Mouse (Mus musculus) embryonic fibroblast, embryonic 13.5 days (primary cell): ENCODE data around the gene Nt5c1a. TPM values are rescaled to one million over a fixed set of nuclear protein-coding genes. Genes with fewer than 3 reads are reported as not detected.

Experiments used
- H3K27ac ChIP-seq: 2 replicates; pipeline ENCODE4 v1.5.1; 2012; ENCODE audit warnings: low read length, control low read depth, inconsistent platforms; ENCODE audit not compliant: insufficient read depth
- H3K4me1 ChIP-seq: 2 replicates; pipeline ENCODE4 v1.6.1; 2011; ENCODE audit warnings: low read length; ENCODE audit not compliant: control insufficient read depth, insufficient read depth
- H3K4me3 ChIP-seq: 2 replicates; pipeline ENCODE4 v1.5.1; 2011; ENCODE audit warnings: mild to moderate bottlenecking, control low read depth, low read length; ENCODE audit not compliant: insufficient read depth
- CTCF ChIP-seq: IDR thresholded peaks from 2 replicates; pipeline ENCODE4 v1.5.1; 2011; ENCODE audit warnings: mild to moderate bottlenecking, control low read depth, low read length, moderate library complexity, borderline replicate concordance; ENCODE audit not compliant: insufficient read depth
- POLR2A ChIP-seq: IDR thresholded peaks from 2 replicates; pipeline ENCODE4 v1.6.1; 2011; ENCODE audit warnings: low read depth, mild to moderate bottlenecking, control low read depth, low read length, moderate library complexity
- polyA plus RNA-seq: library from polyadenylated mRNA; stranded (reverse); fragments of >200 nt; gene quantifications from 2 replicates; pipeline ENCODE4 v1.2.4, GENCODE M21; 2011; ENCODE audit warnings: low read depth; ENCODE audit not compliant: missing spikeins, insufficient read length

Nt5c1a gene
- polyA plus RNA-seq, 1 experiment = not detected

DNA sequence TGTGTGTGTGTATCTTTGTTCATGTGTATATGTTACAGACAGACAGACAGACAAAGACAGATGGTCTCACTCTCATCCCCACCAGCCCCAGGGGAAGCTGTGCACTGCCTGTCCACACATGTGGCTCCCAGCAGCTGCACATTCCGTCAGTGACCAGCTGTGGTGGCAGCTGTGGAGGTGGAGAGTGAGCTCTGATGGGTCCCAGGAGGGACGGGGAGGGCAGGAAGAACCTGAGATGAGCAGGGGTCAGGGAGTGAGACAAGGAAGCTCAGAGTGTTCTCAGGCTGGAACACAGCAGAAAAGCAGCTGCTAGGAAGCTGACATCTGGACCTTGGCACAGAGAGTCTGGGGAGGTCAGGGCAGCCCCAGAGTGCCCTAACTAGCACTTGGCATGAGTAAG, 27.0 kb downstream of the Nt5c1a start:
- no peak for TF ChIP-seq CTCF
- TF ChIP-seq POLR2A = no peak
- H3K27ac ChIP-seq = no peak overlapping the region
- peaks cover 2% of the 10 kb centered on the region; the same call in 1 of the 2 replicates for H3K4me1 ChIP-seq
- no peak overlapping the region for H3K4me3 ChIP-seq

DNA sequence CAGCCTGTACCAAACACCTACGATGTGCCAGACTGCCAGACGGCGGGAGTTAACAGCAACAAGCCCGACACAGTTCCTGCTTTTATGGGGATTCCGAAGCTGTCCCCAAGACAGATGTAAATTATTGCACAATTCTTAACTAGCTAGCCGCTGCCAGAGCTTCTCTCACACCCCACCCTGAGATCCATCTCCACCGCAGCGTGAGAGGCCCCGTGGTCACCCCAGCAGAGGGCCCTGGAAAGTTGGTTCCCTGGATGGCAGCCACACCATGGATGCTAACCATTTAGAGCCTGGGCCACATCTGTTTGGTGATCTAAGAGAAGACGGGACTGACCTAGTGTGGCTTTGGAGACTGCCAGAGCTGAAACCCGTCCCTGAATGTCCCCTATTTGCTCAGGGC, 27.9 kb downstream of the Nt5c1a start:
- Histone ChIP-seq H3K4me3 (no peak overlapping the region), H3K27ac (no peak overlapping the region), H3K4me1 (peaks cover 2% of the 10 kb centered on the region; the same call in 1 of the 2 replicates)
- TF ChIP-seq CTCF = no peak
- no peak for TF ChIP-seq POLR2A

DNA sequence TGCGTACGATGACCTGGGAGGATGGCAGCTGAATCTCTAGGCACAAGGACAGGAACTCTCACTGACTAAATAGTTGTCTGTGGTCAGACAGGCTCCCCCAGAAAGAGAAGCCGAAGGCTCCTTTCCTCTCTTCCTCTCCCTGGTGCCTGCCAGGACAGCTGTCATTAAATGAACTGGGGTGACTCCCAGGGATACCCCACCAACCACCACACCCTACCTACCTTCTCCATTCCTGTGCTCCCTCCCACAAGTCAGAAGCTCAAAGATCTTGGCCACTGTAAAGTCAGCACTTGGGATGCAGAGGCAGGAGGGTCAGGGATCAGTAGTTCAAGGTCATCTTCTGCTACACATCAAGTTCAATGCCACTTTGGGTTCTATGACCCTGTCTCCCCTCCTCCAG, 31.5 kb downstream of the Nt5c1a start:
- H3K4me1 ChIP-seq = no peaks in the 10 kb centered on the region
- H3K27ac ChIP-seq = no peak overlapping the region
- no peak overlapping the region for H3K4me3 ChIP-seq
- TF ChIP-seq POLR2A = no peak
- no peak for TF ChIP-seq CTCF

DNA sequence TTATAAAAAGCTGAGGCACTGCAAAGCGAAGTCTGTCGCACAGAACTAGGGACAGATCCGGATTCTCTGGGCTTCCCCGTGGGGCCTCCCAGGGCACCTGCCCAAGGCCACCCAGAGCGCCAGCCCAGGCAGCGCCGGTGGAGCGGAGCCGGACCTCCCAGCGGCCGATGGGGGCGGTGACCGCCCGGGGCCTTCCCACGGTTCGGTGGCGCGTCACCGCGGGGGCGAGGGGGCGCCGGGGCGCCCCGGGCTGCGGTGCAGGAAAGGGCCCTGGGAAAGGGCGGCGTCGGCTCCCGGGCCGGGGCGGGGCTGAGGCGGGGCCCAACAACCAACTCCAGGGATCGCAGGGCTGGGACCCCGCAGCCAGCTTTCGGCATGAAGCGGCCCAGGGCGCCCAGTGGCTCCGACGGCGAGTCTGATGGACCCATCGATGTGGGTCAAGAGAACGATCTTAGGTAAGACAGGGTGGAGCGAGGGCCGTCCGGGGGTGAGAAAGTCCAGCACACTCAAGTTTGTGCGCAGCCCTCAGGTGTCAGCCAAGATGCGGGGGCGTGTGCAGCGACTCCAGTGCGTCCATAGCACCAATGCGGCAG, 32.3 kb downstream of the Nt5c1a start, which contains the start of gene Heyl:
Heyl (plus strand) TSS at position 65 of the 593 bp plus-strand sequence.
- TF ChIP-seq POLR2A (no peak), CTCF (no peak)
- Histone ChIP-seq H3K27ac (no peak within 1 kb of the TSS), H3K4me1 (no peaks in the 10 kb centered on the region), H3K4me3 (peak within 1 kb of the TSS; percentile 31; the same call in 1 of the 2 replicates)

DNA sequence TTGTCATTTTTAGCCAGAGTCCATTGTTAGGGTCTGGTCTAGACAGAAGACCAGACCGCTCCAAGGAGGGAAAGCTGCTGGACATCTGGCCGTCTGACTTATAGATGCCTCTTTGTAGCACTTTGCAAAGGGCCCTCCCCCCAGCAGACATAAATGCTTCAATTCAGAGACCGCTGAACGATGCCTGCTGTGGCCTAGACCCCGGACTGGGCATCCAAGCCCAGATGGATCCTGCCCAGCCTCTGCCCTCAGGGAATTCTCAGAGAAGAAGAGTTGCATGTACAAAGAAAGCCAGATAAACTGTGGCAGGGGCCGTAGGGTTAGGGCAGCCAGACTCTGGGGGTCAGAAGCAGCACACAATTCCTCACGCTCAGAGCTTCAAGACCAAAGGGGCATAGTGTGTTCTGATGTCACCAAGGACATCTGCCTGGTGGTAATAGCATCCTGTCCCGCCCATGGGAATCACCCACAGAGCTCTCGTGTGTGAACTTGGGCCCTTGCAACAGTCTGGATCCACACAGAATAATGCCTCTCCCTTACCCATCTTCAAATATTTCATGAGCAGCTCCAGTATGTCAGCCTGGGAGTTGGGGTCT, 34.6 kb downstream of the Nt5c1a start:
- Histone ChIP-seq H3K4me3 (no peak overlapping the region), H3K27ac (no peak overlapping the region)
- TF ChIP-seq POLR2A (no peak), CTCF (no peak)

DNA sequence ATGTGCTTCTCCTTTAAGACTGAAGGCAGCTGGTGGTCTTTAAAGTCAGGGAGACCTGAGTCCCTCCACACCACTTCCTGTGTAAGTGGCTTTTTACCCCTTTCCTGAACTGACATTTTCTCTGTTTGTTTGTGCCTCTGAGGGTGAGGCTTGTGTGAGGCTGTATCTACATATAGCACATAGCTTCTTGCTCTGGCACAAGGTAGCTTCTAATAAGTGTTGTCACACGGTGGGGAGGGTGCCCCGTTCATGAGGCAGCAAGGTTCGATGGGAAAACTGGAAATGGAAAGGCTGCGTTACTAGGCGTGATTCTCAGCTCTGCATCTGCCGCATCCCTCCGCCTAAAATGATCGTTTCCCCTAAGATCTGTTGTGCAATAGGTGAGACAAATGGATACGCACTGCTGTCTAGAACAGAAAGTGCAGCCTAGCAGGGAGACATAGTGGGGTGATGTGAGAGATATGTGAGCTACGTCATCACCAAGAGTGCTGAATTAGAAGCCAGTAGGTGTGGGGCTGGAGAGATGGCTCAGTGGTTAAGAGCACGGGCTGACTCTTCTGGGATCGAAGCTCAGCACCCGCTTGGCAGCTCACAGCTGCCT, 35.2 kb downstream of the Nt5c1a start:
- Histone ChIP-seq H3K27ac (no peak overlapping the region), H3K4me1 (no peaks in the 10 kb centered on the region), H3K4me3 (no peak overlapping the region)
- TF ChIP-seq POLR2A = no peak
- TF ChIP-seq CTCF = no peak

More for the DNA sequence above, 34.6 kb downstream of the Nt5c1a start:
- H3K4me1 ChIP-seq = no peaks in the 10 kb centered on the region

DNA sequence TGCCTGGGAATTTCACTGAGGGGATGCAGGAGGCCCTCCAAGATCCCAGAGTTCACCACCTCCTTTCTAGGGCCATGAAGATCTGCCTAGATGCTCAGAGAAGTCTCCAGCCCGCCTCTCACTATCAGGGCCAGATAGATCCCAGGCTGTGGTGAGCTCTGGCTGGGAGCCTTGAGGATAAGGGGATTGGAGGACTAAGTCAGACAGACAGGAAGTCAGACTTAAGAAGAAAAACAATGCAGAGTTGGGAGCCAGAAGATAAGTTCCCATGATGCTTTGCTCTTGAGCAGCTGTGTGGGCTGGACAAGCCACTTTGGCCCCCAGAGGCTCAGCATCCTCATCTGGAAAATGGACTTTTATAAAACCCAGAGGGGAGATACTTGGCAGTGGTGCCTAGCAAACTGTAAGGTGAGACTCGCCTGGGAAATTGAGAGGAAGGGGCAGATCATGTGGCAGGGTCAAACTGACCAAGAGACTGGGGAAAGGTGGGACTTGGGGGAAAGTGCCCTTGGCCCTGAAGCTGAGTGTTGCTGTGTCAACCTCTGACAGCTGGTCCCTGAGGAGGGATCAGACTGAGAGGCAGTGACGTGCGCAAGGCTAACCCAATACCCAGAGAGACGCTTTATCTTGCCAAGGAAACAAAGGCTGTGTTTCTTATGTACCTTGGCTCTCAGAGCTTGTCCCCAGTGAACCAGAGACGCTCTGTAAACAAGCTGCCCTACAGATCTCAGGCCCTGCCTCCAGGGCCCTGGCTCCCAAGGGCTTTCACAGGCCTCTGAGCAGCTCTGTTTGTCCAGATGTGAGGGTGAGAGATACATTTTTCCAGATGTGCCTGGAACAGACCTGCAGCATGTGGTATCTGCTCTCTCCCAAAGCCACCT, 36.3 kb downstream of the Nt5c1a start:
- no peak overlapping the region for H3K4me3 ChIP-seq
- TF ChIP-seq CTCF (no peak), POLR2A (no peak)
- H3K27ac ChIP-seq = no peak overlapping the region
- no peaks in the 10 kb centered on the region for H3K4me1 ChIP-seq

DNA sequence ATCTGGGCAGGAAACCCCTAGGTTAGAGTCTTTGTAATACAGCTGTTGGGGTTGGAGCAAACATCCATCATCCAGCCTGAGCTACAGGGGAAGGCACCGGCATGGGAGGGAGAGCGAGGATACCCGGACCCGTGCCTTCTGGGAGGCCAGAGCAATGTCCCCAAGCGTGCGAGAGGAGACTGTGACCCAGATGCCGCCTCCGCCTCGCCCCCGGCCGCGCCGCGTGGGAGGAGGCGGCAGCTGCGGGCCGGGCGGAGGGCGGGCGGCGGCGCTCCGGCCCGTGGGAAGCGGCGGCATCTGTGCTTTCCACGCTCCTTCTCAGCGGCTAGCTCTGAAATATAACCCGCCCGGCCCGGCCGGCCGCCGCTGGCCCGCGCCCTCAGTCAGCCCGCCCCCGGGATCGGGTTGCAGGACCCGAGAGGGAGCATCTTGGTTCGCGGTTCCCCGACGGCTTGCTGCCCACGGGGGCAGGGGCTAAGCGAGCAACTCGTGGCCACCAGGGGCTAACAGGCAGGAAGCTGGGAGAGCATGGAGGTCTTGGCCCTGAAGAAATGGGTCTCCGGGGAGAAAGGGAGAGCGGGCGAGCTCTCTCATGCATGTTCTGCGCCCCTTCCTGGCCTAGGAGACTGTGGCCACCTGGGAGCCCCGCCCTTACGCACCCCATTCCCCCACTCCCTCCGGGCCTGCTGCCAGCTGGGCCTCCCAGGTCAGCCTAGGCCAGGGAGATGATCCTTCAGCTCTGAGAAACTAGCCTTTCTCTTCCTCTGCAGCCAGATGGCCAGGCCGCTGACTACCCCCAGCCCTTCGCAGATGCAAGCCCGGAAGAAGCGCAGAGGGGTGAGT, 38.3 kb downstream of the Nt5c1a start:
- no peak overlapping the region for H3K4me3 ChIP-seq
- H3K27ac ChIP-seq = no peak overlapping the region
- H3K4me1 ChIP-seq = no peaks in the 10 kb centered on the region
- TF ChIP-seq CTCF = no peak
- no peak for TF ChIP-seq POLR2A

DNA sequence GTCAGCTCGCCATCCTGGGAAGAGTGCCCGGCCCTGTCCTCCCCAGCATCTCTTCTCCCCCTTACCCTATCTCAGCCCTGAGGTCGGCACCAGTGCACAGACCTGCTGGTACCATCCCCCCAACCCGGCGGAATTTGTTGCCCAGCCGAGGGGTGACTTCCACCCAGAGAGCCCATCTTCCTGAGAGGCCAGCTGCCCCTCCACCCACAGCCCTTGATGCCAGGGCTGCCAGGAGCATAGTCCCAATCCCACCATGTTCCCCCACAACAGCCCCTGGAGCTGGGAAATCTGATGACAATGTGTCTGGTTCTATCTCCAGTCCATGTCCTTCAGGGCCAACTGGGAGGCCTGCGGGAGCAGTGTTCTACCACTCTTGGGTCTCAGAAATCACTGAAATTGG, 44.9 kb downstream of the Nt5c1a start:
- no peaks in the 10 kb centered on the region for H3K4me1 ChIP-seq
- no peak overlapping the region for H3K4me3 ChIP-seq
- no peak for TF ChIP-seq CTCF
- H3K27ac ChIP-seq = no peak overlapping the region

DNA sequence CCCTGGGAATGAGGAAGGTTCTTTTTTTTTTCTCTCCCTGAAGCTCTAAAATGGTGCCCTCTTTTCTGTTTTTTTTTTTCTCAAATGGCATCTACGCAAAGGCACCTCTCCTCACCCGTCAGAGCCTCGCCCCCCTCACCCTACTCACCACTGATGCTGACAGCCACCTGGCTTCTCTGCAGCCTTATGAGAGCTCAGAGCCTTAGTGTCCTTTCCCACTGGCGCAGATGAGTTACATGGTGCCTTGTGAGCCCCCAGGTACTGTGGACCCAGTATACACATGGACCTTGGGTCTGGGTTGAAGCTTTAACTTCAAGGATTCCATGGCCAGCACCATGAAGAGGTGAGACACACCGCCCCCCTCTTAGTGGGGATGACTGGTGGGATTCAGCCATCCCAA, 45.3 kb downstream of the Nt5c1a start:
- no peaks in the 10 kb centered on the region for H3K4me1 ChIP-seq
- no peak overlapping the region for H3K4me3 ChIP-seq
- no peak overlapping the region for H3K27ac ChIP-seq
- TF ChIP-seq POLR2A = no peak
- no peak for TF ChIP-seq CTCF
